Mouse (Mus musculus) monocyte, adult 2 months (primary cell): ENCODE measurements around the gene Apob.
A peak's percentile ranks its signal among the peaks of the same experiment; 100 is the strongest.
"Not testable (repeated sequence)": the region's sequence is repeated elsewhere in the genome, so short reads cannot be mapped to it uniquely, and the experiment has no call there.

ENCODE experiments used
- DNase-seq, 2 experiments: peaks; one replicate each; pipeline ENCODE4 v3.0.0; 2022; ENCODE audit warnings: low spot score in 2 of 2, low read depth in 1 of 2

Gene Apob

GRCm38 (mm10) chr12:7977466-7978189 lies at the start of gene Apob:
Apob (plus strand) TSS chr12:7977648.
- no peak for DNase-seq

GRCm38 (mm10) chr12:7932405-7932920 lies 45.0 kb upstream of the Apob start:
- DNase-seq, result no peak

DNA sequence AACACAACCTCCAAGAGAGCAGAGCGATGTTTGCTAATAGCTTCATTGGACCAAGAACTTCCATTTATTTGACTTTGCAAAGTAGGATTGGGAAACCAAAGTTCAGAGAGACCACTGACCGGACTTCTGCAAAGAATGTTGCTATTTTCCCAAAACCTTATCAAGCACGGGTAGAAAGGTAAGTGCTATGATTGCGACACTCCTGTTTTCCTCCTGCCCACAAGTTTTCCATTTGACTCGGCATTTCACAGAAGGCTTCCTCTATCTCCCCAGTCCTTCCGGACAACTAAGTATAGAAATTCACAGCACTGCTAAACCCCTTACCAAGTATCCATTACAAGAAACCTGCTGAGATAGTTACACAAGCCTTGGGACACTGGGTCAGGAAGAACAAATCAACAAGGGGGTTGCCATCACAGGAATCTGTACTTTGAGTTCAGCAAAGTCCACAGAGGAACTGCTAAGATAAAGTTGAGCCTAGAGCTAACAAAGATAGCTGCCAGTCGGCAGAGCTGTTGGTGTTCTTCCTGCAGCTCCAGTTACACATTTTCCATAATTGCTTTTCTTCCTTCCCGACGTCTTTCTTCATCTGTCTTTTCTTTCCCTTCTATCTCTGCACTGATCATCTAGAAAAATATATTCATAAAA lies 27.2 kb upstream of the Apob start:
- no peak for DNase-seq

DNA sequence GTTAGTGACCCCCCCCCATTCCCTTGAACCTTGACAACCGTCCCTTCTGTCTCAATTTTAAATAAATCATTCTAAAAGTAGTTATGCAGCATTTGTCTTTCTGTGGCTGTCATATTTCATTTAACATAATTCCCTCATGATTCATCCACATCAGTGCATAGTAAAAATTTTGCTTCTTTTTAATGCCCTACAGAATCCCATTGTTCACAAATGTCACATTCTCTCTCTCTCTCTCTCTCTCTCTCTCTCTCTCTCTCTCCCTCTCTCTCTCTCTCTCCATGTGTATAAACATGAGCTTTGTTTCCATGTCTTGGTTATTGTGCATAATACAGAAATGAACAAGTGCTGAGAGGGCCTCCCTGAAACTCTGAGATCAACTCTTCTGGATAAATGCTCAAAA lies 18.6 kb upstream of the Apob start:
- DNase-seq, result no peak

DNA sequence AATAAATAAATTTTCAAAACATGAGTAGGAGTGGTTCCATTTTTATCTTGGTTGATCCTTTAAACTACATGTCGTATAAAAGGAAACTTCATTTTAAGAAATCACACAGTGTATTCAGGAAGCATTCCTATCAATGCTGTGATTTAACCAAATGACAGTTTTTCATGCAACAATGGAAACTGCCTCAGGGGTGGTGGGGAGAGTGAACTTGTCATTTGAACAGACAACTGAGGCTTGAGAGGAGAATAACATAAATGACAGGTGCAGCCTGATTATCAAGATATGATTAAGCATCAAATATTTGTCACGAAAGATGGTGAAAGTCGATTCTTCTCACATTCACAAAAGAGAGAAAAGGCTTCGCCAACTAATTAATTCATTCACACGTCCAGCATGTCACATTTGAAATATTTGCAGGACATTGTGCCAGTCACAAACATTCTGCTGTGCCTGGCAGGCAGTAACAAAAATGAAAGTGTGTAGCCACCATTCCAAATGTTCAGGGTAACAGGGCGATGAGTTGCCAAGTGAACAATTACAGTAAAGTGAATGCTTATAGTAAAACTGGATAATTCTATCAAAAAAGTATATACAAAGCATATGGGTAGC lies 18.0 kb upstream of the Apob start:
- no peak for DNase-seq

GRCm38 (mm10) chr12:7962314-7962927 lies 15.0 kb upstream of the Apob start:
- DNase-seq, result no peak

- no peak for DNase-seq
These were observed 10.2 kb upstream of the Apob start for GRCm38 (mm10) chr12:7967221-7967620.

- DNase-seq, result no peak
These were observed 7.1 kb upstream of the Apob start for GRCm38 (mm10) chr12:7970301-7970700.

DNA sequence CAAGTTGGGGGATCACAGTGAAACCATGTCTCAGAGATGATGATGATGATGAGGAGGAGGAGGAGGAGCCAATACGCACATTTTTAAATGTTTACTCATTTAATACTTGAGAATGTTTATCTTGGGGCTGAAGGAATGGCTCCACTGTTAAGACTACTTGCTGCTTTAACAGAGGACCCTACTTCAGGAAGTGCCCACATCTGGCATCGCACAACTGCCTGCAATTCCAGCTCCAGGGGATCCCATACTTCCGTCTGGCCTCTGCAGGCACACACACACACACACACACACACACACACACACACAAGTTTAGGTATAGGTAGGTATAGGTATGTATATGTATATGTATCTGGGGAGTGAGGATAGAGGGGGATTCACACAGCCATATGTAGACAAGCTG lies 6.6 kb upstream of the Apob start:
- DNase-seq, result no peak

- DNase-seq, result no peak
These were observed 5.7 kb upstream of the Apob start for GRCm38 (mm10) chr12:7971736-7972135.

GRCm38 (mm10) chr12:7973773-7974322 lies 3.6 kb upstream of the Apob start:
- no peak for DNase-seq

- peak in 1 of 2 experiments; percentile 0 for DNase-seq
These were observed 889 bp downstream of the Apob start for GRCm38 (mm10) chr12:7978190-7978884.

DNA sequence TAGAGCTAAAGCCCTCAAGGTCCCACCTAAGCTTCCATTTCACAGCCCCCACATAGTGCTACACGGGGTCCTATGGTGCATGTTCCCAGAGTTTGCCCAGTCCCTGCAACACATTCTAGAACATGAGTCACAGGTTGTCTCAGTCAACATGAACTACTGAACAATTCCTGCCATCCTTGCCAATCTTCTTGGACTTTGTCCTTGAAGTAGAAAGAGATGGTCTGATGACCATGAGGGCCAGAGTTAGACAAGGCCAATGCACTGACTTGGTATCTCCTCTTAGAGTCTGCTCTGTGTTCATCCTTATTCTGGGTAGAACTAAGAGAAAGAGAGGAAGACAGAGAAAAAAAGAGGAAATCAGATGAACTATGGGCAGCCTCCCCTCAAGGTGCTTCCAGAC lies 7.0 kb downstream of the Apob start:
- no peak for DNase-seq

GRCm38 (mm10) chr12:7990804-7991203 lies 13.4 kb downstream of the Apob start:
- no peak for DNase-seq

- DNase-seq, result no peak
These were observed 14.1 kb downstream of the Apob start for GRCm38 (mm10) chr12:7991570-7991969.

DNA sequence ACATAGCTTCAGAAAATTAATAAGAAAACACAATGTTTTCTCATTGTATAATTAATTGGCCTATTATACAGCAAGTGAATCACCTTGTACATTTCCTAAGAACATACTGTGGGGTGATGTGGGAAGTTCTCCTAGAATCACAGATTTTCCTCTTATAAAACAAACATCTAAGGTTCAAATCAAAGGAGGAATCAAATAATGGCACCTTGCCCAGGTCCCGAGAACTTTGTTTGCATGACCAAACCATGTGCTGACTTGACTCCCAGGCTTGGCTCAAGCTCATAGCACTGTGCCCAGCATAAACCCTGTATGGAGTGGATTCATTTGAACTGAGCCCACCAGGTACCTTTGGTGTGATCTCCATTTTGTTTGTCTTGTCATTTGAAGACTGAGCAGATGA lies 43.5 kb downstream of the Apob start:
- DNase-seq, result no peak

GRCm38 (mm10) chr12:8029520-8029919 lies 52.1 kb downstream of the Apob start:
- no peak for DNase-seq

GRCm38 (mm10) chr12:8030057-8030456 lies 52.6 kb downstream of the Apob start:
- no peak for DNase-seq

DNA sequence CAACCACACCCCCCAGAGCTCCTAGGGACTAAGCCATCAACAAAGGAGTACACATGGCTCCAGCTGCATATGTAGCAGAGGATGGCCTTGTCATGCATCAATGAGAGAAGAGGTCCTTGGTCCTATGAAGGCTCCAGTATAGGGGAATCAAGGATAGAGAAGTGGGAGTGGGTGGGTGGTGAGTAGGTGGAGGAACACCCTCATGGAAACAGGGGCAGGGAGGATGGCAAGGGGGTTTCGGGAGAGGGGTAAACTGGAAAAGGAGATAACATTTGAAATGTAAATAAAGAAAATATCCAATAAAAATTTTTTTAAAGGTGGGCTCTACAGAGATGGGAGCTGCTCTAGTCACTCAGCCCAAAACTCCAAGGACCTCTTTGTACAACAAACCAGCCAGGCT lies 53.7 kb downstream of the Apob start:
- DNase-seq, result not testable (repeated sequence)

DNA sequence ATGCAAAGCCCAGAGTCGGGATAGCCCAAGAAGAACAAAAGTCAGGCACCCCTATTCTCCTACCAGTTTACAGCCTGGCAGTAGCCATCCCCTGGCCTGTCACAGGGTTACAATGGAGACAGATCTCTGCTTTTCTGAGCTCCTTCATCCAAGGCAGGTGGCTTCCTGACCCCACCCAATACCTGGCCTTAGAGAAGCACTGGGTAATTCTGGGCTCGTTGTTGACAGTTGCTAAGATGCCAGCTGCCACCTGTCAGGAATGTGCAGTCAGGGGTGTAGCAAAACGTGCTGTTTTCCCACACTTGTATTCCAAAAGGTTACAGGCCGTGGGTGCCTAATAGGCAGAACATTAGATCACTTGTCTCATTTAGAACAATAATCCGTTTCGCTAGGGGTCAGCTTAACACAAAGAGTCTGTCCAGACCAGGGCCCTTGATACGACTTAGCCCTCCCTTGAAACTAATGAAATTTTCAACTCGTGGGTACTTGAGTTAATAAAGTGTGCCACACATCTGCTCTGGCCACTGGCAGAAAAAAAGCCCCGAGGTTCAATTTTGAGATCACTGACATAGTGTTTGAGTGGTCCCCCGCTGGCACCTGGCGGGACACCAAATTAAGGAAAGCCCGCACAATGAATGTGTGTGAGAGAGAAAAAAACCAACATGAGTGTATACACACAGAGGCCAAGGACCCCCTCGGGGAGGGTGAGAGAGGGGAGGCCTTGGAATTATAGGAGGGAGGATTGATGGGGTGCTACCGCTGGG lies 54.3 kb downstream of the Apob start:
- DNase-seq, result no peak
